Mouse (Mus musculus) gastrocnemius, postnatal 25 days (tissue): ENCODE measurements around the gene Gpr182. TPM values are rescaled to one million over a fixed set of nuclear protein-coding genes. Genes with fewer than 3 reads are reported as not detected.
"Not testable (repeated sequence)": the region's sequence is repeated elsewhere in the genome, so short reads cannot be mapped to it uniquely, and the experiment has no call there.

Experiments used
- DNase-seq: peaks from one replicate; pipeline ENCODE4 v3.0.0; 2022
- long read RNA-seq, 2 experiments: library from polyadenylated mRNA; stranded (forward); transcript quantifications; one replicate each; pipeline ENCODE4 v2.0.0; 2021
- total RNA-seq, 2 experiments: library from RNA; stranded (reverse); gene quantifications; 1 replicate in 1 of 2; 2 replicates in 1 of 2; pipeline ENCODE4 v1.2.3; 2021

Gpr182 gene
- under 1 TPM; 0.20 to 0.62 TPM for total RNA-seq
- long read RNA-seq, experiment 1 = 0 reads
- long read RNA-seq, experiment 2 = 0 reads

GRCm38 (mm10) chr10:127751548-127751947, at the start of gene Gpr182:
Gene Gpr182 (minus strand): TSS chr10:127751732.
- no peak for DNase-seq

GRCm38 (mm10) chr10:127800891-127801290, 49.4 kb upstream of the Gpr182 start, which contains the start of gene Rdh16:
Gene Rdh16 (plus strand): TSS chr10:127801152.
- no peak for DNase-seq

- no peak for DNase-seq
Measured at GRCm38 (mm10) chr10:127799295-127799694, 47.8 kb upstream of the Gpr182 start.

- not testable (repeated sequence) for DNase-seq
Measured at GRCm38 (mm10) chr10:127785411-127785810, 33.9 kb upstream of the Gpr182 start.

GRCm38 (mm10) chr10:127782321-127782720, 30.8 kb upstream of the Gpr182 start:
- DNase-seq = not testable (repeated sequence)

- DNase-seq = no peak
Measured at GRCm38 (mm10) chr10:127776011-127776410, 24.5 kb upstream of the Gpr182 start, which contains the start of gene Rdh9. Gene Rdh9 (plus strand): TSS chr10:127776386.

GRCm38 (mm10) chr10:127766564-127766963, 15.0 kb upstream of the Gpr182 start:
- no peak for DNase-seq

- no peak for DNase-seq
Measured at GRCm38 (mm10) chr10:127763914-127764680, 12.6 kb upstream of the Gpr182 start.

- DNase-seq = not testable (repeated sequence)
Measured at GRCm38 (mm10) chr10:127762926-127763325, 11.4 kb upstream of the Gpr182 start.

GRCm38 (mm10) chr10:127759181-127760110, 7.9 kb upstream of the Gpr182 start, which contains the start of the genes Rdh1 and Rdh16f1:
Gene Rdh1 (plus strand): TSS chr10:127759721.
Gene Rdh16f1 (plus strand): TSS chr10:127759787.
- DNase-seq = no peak

- no peak for DNase-seq
Measured at GRCm38 (mm10) chr10:127755770-127756468, 4.4 kb upstream of the Gpr182 start.

- DNase-seq = no peak
Measured at GRCm38 (mm10) chr10:127755246-127755645, 3.7 kb upstream of the Gpr182 start.

GRCm38 (mm10) chr10:127754566-127755166, 3.1 kb upstream of the Gpr182 start:
- no peak for DNase-seq

GRCm38 (mm10) chr10:127750136-127750777, 1.3 kb downstream of the Gpr182 start:
- no peak for DNase-seq

- peak; percentile 57 for DNase-seq
Measured at GRCm38 (mm10) chr10:127748847-127749612, 2.5 kb downstream of the Gpr182 start.

- DNase-seq = no peak
Measured at GRCm38 (mm10) chr10:127747254-127747653, 4.3 kb downstream of the Gpr182 start.

- no peak for DNase-seq
Measured at GRCm38 (mm10) chr10:127745886-127746285, 5.6 kb downstream of the Gpr182 start.

- DNase-seq = no peak
Measured at GRCm38 (mm10) chr10:127744661-127745060, 6.9 kb downstream of the Gpr182 start.

GRCm38 (mm10) chr10:127739661-127740161, 11.8 kb downstream of the Gpr182 start:
- no peak for DNase-seq
